Mouse (Mus musculus) stomach, embryonic 14.5 days (tissue): ENCODE measurements around the gene Slc25a22. TPM values are rescaled to one million over a fixed set of nuclear protein-coding genes. Genes with fewer than 3 reads are reported as not detected.
"Not testable (repeated sequence)": the region's sequence is repeated elsewhere in the genome, so short reads cannot be mapped to it uniquely, and the experiment has no call there.

Source experiments
- ATAC-seq: fragments of 200-750 bp; cut with Nextera tagmentation; 2 replicates; pipeline ENCODE4 v1.8.0; 2017; ENCODE audit warnings: low read depth, moderate TSS enrichment; ENCODE audit not compliant: insufficient number of reproducible peaks, insufficient read depth, low FRiP score
- H3K27ac ChIP-seq: fragments of 300-500 bp; sonication (generic); 2 replicates; pipeline ENCODE4 v1.5.1; 2014; ENCODE audit warnings: mild to moderate bottlenecking, low read length, moderate library complexity, mixed read lengths
- H3K27me3 ChIP-seq: fragments of 300-500 bp; sonication (generic); 2 replicates; pipeline ENCODE4 v1.6.1; 2014; ENCODE audit warnings: low read length, control low read depth, mixed read lengths; ENCODE audit not compliant: control insufficient read depth, insufficient read depth
- H3K36me3 ChIP-seq: fragments of 300-500 bp; sonication (generic); 2 replicates; pipeline ENCODE4 v1.6.1; 2014; ENCODE audit warnings: mild to moderate bottlenecking, control low read depth, low read length, moderate library complexity, mixed read lengths; ENCODE audit not compliant: control insufficient read depth, insufficient read depth
- H3K4me1 ChIP-seq: fragments of 300-500 bp; sonication (generic); 2 replicates; pipeline ENCODE4 v1.6.1; 2014; ENCODE audit warnings: low read length, control low read depth, mixed read lengths; ENCODE audit not compliant: control insufficient read depth, insufficient read depth
- H3K4me2 ChIP-seq: fragments of 300-500 bp; sonication (generic); replicated peaks from 2 replicates; pipeline ENCODE4 v1.6.1; 2014; ENCODE audit warnings: low read depth, low read length, control low read depth
- H3K4me3 ChIP-seq: fragments of 300-500 bp; sonication (generic); 2 replicates; pipeline ENCODE4 v1.5.1; 2014; ENCODE audit warnings: low read depth, low read length, control low read depth
- H3K9ac ChIP-seq: fragments of 300-500 bp; sonication (generic); replicated peaks from 2 replicates; pipeline ENCODE4 v1.6.1; 2014; ENCODE audit warnings: low read depth, mild to moderate bottlenecking, control low read depth, low read length, moderate library complexity, mixed read lengths
- H3K9me3 ChIP-seq: fragments of 300-500 bp; sonication (generic); 2 replicates; pipeline ENCODE4 v1.6.1; 2016; ENCODE audit warnings: low read depth, low read length, control low read depth; ENCODE audit not compliant: control insufficient read depth
- WGBS: fragments of 180-500 bp; shearing (Covaris S2); extraction: QIAGEN DNeasy Blood & Tissue Kit; methylation state at CpG from one replicate; pipeline ENCODE4 v1.1.7; 2014; 5-methylcytosine and 5-hydroxymethylcytosine counted together
- polyA plus RNA-seq: library from polyadenylated mRNA; unstranded; fragments of >200 nt; fragmentation: Nextera tagmentation; extraction: Ambion mirVana; gene quantifications from 2 replicates; pipeline ENCODE4 v1.2.1, GENCODE M21; 2014

Gene Slc25a22
- polyA plus RNA-seq, 1 experiment from 2014 or later: 31.5 TPM

GRCm38 (mm10) chr7:141413331-141413730, 24.4 kb downstream of the Slc25a22 start:
- no peaks in the 10 kb centered on the region for H3K9me3 ChIP-seq
- no peaks in the 10 kb centered on the region for H3K27me3 ChIP-seq
- H3K9ac ChIP-seq: peak overlapping the region; percentile 71
- peak overlapping the region; percentile 66 for H3K4me2 ChIP-seq
- WGBS: 2% methylated on average over 16 of the region's 16 CpGs
- peaks cover 19% of the 10 kb centered on the region for H3K36me3 ChIP-seq
- peak overlapping the region; percentile 77 for H3K27ac ChIP-seq
- no peak for ATAC-seq
- peak overlapping the region; percentile 74 for H3K4me3 ChIP-seq
- H3K4me1 ChIP-seq: peaks cover 8% of the 10 kb centered on the region; the same call in 1 of the 2 replicates

DNA sequence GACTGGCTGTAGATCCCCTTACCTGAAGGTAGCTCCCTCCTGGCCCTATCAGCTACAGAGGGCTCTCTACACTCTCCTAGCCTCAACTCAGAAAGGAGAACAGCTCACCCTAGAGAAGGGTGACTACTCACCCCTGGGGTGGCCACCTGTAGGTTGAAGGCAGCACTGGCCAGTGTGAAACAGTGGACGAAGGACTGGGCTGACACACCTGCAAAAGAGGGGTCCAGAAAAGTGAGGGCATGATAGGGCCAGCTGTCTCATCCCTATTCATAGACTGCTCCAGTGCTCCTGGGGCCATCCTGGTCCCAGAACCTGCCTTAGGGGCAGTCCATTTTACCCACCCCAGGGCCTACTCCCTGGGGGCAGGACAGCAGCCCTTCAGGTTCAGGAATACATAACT, 26.0 kb downstream of the Slc25a22 start:
- no peaks in the 10 kb centered on the region for H3K27me3 ChIP-seq
- no peak overlapping the region for H3K9ac ChIP-seq
- WGBS: 100% methylated on average over 1 of the region's 1 CpGs
- no peak for ATAC-seq
- no peak overlapping the region for H3K4me3 ChIP-seq
- H3K9me3 ChIP-seq: no peaks in the 10 kb centered on the region
- peaks cover 23% of the 10 kb centered on the region for H3K36me3 ChIP-seq
- H3K4me2 ChIP-seq: no peak overlapping the region
- peaks cover 8% of the 10 kb centered on the region; the same call in 1 of the 2 replicates for H3K4me1 ChIP-seq
- H3K27ac ChIP-seq: no peak overlapping the region

DNA sequence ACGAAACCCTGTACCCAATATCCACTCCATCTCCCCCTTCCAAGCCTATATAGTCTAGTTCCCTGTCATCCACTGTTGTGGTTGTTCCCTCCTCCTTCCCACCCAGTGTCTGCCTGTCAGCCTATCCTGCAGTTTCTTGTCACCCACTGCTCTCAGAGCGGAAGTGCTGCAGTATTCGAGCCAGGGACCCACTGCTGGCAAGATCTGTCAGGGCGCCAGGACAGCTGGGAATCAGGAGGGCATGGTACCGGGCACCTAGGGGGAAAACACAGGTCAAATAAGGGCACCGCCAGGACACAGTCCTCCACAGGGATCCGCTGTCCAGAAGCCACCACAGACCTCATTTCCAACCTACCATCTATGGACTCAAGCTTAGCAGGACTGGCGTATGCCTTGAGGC, 27.1 kb downstream of the Slc25a22 start:
- Histone ChIP-seq H3K4me2 (no peak overlapping the region), H3K36me3 (peaks cover 23% of the 10 kb centered on the region), H3K27me3 (no peaks in the 10 kb centered on the region), H3K27ac (no peak overlapping the region), H3K4me1 (peaks cover 8% of the 10 kb centered on the region; the same call in 1 of the 2 replicates), H3K9ac (no peak overlapping the region), H3K4me3 (no peak overlapping the region), H3K9me3 (no peaks in the 10 kb centered on the region)
- ATAC-seq: no peak
- 89% methylated on average over 8 of the region's 8 CpGs for WGBS

GRCm38 (mm10) chr7:141408833-141409232, 28.9 kb downstream of the Slc25a22 start:
- Histone ChIP-seq H3K36me3 (peaks cover 23% of the 10 kb centered on the region), H3K27me3 (no peaks in the 10 kb centered on the region), H3K9me3 (no peaks in the 10 kb centered on the region), H3K27ac (no peak overlapping the region), H3K4me3 (no peak overlapping the region), H3K9ac (no peak overlapping the region), H3K4me2 (no peak overlapping the region), H3K4me1 (peaks cover 4% of the 10 kb centered on the region; the same call in 1 of the 2 replicates)
- peak; percentile 62; the same call in 1 of the 2 replicates for ATAC-seq
- WGBS: 14% methylated on average over 11 of the region's 11 CpGs

- not testable (repeated sequence) for H3K4me3 ChIP-seq, ATAC-seq, H3K27me3 ChIP-seq, H3K9ac ChIP-seq, H3K4me1 ChIP-seq, H3K27ac ChIP-seq, H3K4me2 ChIP-seq, H3K9me3 ChIP-seq
- peaks cover 27% of the 10 kb centered on the region for H3K36me3 ChIP-seq
- 97% methylated on average over 7 of the region's 7 CpGs for WGBS
These were observed 30.0 kb downstream of the Slc25a22 start for GRCm38 (mm10) chr7:141407670-141408069.

DNA sequence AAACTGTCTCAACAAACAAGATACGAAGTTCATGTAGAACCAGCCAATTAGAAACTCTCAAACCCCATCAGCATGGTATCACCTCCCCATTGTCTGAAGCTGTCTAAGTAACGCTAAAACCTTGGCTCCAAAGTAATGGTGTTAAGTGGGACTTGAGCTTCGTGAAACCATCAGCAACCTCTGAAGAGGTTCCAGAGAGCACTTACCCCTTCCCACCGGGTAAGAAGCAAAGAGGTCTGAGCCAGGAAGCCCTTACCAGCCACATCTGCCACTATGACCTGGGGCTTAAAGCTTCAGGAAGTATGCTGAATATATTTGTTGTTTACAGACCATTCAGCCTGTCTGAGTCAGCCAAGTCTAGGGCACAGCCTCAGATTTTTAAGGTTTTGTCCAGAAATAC, 32.2 kb downstream of the Slc25a22 start:
- H3K27ac ChIP-seq: no peak overlapping the region
- no peak overlapping the region for H3K4me2 ChIP-seq
- H3K4me3 ChIP-seq: no peak overlapping the region
- H3K36me3 ChIP-seq: peaks cover 38% of the 10 kb centered on the region
- no peaks in the 10 kb centered on the region for H3K9me3 ChIP-seq
- no peaks in the 10 kb centered on the region for H3K27me3 ChIP-seq
- 78% methylated on average over 4 of the region's 4 CpGs for WGBS
- ATAC-seq: no peak
- H3K4me1 ChIP-seq: no peaks in the 10 kb centered on the region
- H3K9ac ChIP-seq: no peak overlapping the region

GRCm38 (mm10) chr7:141403305-141403704, 34.4 kb downstream of the Slc25a22 start:
- no peaks in the 10 kb centered on the region for H3K4me1 ChIP-seq
- H3K4me3 ChIP-seq: no peak overlapping the region
- ATAC-seq: peak; percentile 21; the same call in 1 of the 2 replicates
- peaks cover 31% of the 10 kb centered on the region for H3K36me3 ChIP-seq
- H3K27me3 ChIP-seq: no peaks in the 10 kb centered on the region
- H3K9me3 ChIP-seq: no peaks in the 10 kb centered on the region
- H3K27ac ChIP-seq: no peak overlapping the region
- H3K9ac ChIP-seq: no peak overlapping the region
- H3K4me2 ChIP-seq: no peak overlapping the region
- WGBS: 45% methylated on average over 5 of the region's 5 CpGs

GRCm38 (mm10) chr7:141395348-141395747, 42.3 kb downstream of the Slc25a22 start:
- H3K9me3 ChIP-seq: no peaks in the 10 kb centered on the region
- peaks cover 11% of the 10 kb centered on the region for H3K4me1 ChIP-seq
- no peak overlapping the region for H3K4me2 ChIP-seq
- ATAC-seq: no peak
- H3K4me3 ChIP-seq: no peak overlapping the region
- peaks cover 21% of the 10 kb centered on the region; the same call in 1 of the 2 replicates for H3K36me3 ChIP-seq
- WGBS: 82% methylated on average over 1 of the region's 1 CpGs
- no peaks in the 10 kb centered on the region for H3K27me3 ChIP-seq
- no peak overlapping the region for H3K9ac ChIP-seq
- no peak overlapping the region for H3K27ac ChIP-seq

GRCm38 (mm10) chr7:141394771-141395170, 42.9 kb downstream of the Slc25a22 start:
- Histone ChIP-seq H3K27me3 (no peaks in the 10 kb centered on the region), H3K4me3 (no peak overlapping the region), H3K4me1 (peaks cover 11% of the 10 kb centered on the region), H3K9me3 (no peaks in the 10 kb centered on the region), H3K36me3 (peaks cover 16% of the 10 kb centered on the region; the same call in 1 of the 2 replicates), H3K4me2 (no peak overlapping the region), H3K27ac (no peak overlapping the region), H3K9ac (no peak overlapping the region)
- ATAC-seq: no peak
- 21% methylated on average over 6 of the region's 6 CpGs for WGBS
